Mouse (Mus musculus) brain, embryonic 14.5 days (tissue): Measurements from ENCODE around the gene Marveld2.

ENCODE experiments used
- CTCF ChIP-seq: fragments of 200-500 bp; IDR thresholded peaks from 2 replicates; pipeline ENCODE4 v1.5.1; 2012; ENCODE audit warnings: inconsistent platforms, mild to moderate bottlenecking, moderate library complexity, borderline replicate concordance; ENCODE audit not compliant: insufficient read depth, insufficient read length; ENCODE audit errors: extremely low read depth
- POLR2A ChIP-seq: fragments of 200-500 bp; IDR thresholded peaks from 2 replicates; pipeline ENCODE4 v1.6.1; 2012; ENCODE audit warnings: mild to moderate bottlenecking, inconsistent platforms, borderline replicate concordance; ENCODE audit not compliant: poor library complexity, insufficient read depth, insufficient read length, severe bottlenecking; ENCODE audit errors: extremely low read depth

DNA sequence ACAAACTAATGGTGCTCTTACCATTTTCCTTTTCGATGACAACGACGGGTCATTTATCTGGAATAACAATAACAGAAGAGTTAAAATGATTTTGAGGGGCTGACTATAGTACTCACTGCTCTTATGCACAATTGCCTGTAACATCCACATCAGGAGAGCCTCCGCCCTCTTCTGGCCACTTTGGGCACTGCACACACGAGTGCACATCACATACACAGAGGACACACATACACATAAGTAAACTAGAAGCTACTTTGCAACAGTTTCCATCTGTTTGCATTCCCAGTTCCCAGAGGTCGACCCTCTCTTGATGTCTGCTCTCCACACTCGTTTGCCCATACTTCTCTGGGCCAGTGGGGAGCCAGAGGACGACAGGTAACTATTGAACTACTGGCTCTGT is 9.0 kb downstream of the Marveld2 start:
- TF ChIP-seq POLR2A: no peak
- 0 out of 2 replicates have a peak, but pooled peaks have one; percentile 11 for TF ChIP-seq CTCF
